Mouse (Mus musculus) Patski (cell line): Measurements from ENCODE around the gene Sbds. TPM values are rescaled to one million over a fixed set of nuclear protein-coding genes. Genes with fewer than 3 reads are reported as not detected.
A peak's percentile ranks its signal among the peaks of the same experiment; 100 is the strongest.

Experiments used
- ATAC-seq: fragments of 100-300 bp; one replicate; pipeline ENCODE4 v1.8.0; 2021
- CTCF ChIA-PET: fragments of 350-600 bp; sonication (Branson Sonifier 250); formaldehyde crosslinking; loops from one replicate; lab custom pipeline; 2022; ENCODE audit warnings: inconsistent platforms; lab: Charles Lee
- POLR2A ChIA-PET: fragments of 350-600 bp; sonication (Branson Sonifier 250); formaldehyde crosslinking; loops from one replicate; lab custom pipeline; 2022; ENCODE audit warnings: antibody characterized with exemption, inconsistent platforms; lab: Charles Lee
- DNase-seq: peaks from one replicate; pipeline ENCODE4 v3.0.0-alpha.2; 2011; ENCODE audit warnings: low read depth, low spot score
- H3K27me3 ChIP-seq: fragments of 371-371 bp; one replicate; pipeline ENCODE4 v1.5.1; 2021
- CTCF ChIP-seq: fragments of 100-300 bp; IDR thresholded peaks from one replicate; pipeline ENCODE4 v1.5.1; 2021
- in situ Hi-C: fragments of 300-500 bp; cut with MboI; formaldehyde crosslinking; loops from 3 replicates; pipeline ENCODE4 v1.11.1; 2018; ENCODE audit warnings: low pct_unique_long_range_greater_than_20kb, mixed read lengths
- polyA plus RNA-seq: library from polyadenylated mRNA; unstranded; gene quantifications from one replicate; pipeline ENCODE4 v1.2.3, GENCODE M21; 2021

Gene Sbds
- polyA plus RNA-seq, 1 experiment from 2014 or later = 93.7 TPM

DNA sequence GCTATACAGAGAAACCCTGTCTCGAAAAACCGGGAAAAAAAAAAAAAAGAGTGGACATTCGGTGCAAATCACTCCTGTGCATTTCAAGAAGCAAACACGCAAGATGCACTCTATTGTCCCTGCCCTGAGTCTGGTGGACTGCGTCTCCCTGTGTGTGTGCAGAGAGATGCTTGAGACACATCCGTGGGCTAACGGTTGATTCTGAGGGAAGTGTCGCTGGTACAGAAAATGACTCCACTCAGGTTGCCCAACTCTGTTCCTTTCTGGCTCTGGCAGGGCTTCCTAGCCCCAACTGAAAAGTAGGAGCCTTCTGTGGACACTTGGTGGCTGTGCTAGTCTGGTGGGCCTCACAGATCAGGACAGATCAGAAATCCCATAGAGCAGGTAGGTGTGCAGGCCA is 19.0 kb downstream of the Sbds start:
- in situ Hi-C loops = no loop called here
- CTCF ChIA-PET = no interaction called here
- H3K27me3 ChIP-seq = no peaks in the 10 kb centered on the region
- ATAC-seq (no peak), DNase-seq (no peak)
- no peak for TF ChIP-seq CTCF
- POLR2A ChIA-PET = no interaction called here

DNA sequence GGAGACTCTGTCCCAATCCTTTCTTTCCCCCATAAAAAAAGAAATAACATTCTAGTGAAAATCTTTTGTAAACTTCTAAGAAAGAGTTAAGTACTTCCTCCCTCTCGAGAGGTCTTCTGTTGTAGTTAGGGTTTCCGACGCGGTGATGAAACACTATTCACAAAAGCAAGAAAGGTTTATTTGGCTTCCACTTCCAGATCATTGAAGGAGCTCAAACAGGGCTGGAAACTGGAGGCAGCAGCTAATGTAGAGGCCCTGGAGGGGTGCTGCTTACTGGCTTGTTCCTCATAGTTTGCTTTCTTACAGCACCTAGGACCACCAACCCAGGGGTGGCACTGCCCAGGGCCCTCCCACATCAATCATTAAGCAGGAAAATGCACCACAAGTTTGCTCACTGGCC is 27.2 kb downstream of the Sbds start:
- H3K27me3 ChIP-seq = no peaks in the 10 kb centered on the region
- in situ Hi-C loops = no loop called here
- ChIA-PET CTCF (interaction anchor here (1.2 to 1.6 kb wide), 2 partner anchors 22 to 27 kb away, joined by 3 read pairs; partner anchors contain the start of genes Sbds and Tyw1), POLR2A (interaction anchor here (0.6 to 1.6 kb wide), 5 partner anchors 11 to 334 kb away, joined by 3 to 11 read pairs (median 3); no protein-coding TSS in a partner anchor)
- DNase-seq (no peak), ATAC-seq (no peak)
- TF ChIP-seq CTCF = no peak

DNA sequence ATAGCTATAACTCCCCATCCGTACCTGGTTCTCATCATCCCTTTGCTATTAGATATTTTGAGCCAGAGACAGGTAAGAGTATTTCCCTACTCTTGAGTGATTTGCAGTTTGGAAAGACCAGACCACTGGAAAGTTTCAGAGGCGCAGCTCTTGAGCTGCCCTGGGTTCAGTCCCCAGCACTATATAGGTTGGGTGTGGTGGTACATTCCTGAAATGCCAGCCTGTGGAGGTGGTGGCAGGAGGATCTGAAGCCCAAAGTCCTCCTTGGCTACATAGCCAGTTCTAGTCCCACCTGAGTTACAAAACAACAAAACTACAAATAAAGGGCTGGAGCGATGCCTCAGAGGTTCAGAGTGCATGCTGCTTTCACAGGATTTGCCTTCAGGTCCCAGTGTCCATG is 28.5 kb downstream of the Sbds start:
- POLR2A ChIA-PET = no interaction called here
- H3K27me3 ChIP-seq = no peaks in the 10 kb centered on the region
- in situ Hi-C loops = no loop called here
- ATAC-seq (no peak), DNase-seq (no peak)
- TF ChIP-seq CTCF = no peak
- CTCF ChIA-PET = interaction anchor here (1.4 to 1.6 kb wide), 2 partner anchors 9 to 28 kb away, joined by 3 to 4 read pairs; partner anchors contain the start of genes Sbds and Tyw1

DNA sequence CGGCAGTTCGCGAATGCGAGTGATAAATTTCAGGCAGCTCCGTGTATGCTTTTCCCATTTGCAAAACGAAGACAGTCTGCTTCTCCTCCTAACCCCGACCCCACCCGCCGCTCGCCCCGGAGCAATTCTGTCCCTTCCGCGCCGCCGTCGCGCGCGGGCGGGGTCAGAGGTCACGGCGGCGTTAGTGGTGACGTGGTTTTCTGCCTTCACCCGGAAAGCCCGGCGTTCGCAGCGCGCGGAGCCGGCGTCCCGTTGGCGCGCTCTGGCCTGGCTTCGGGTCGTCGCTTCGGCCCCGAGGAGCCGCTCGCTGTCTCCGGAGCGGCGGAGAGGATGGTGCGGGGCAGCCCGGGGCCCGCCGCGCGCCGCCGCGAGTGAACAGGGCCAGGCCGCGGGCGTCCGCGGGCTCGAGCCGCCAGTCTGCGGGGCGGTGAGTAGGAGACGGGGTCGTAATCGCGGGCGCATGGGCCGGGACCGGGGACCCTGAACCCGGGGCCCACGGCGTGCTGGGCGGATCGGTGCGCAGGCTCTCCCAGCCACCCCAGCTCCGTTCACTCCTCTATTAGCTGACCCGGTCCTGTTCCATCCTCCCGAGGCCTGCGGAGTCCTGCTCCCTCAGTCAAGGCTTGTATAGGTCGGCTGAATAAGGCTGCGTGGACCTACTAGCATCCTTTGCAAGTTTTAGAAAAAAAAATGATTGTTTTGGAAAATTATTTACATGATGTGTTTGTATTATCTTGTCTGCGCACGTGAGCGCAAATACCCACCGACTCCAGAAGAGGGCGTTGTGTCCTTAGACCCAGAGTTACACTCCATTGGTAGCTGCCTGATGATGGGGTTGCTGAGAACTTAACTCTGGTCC is 33.0 kb downstream of the Sbds start:
- in situ Hi-C loops = no loop called here
- peak; percentile 47 for DNase-seq
- H3K27me3 ChIP-seq = no peaks in the 10 kb centered on the region
- CTCF ChIA-PET = interaction anchor here (0.7 to 3.4 kb wide), 9 partner anchors 10 to 59 kb away, joined by 3 to 14 read pairs (median 5); partner anchors contain the start of genes Sbds and Tyw1
- peak; percentile 68 for ATAC-seq
- peak; percentile 75 for TF ChIP-seq CTCF
- POLR2A ChIA-PET = interaction anchor here (1.0 kb wide), 1 partner anchor 9 kb away, joined by 4 read pairs; no protein-coding TSS in a partner anchor

DNA sequence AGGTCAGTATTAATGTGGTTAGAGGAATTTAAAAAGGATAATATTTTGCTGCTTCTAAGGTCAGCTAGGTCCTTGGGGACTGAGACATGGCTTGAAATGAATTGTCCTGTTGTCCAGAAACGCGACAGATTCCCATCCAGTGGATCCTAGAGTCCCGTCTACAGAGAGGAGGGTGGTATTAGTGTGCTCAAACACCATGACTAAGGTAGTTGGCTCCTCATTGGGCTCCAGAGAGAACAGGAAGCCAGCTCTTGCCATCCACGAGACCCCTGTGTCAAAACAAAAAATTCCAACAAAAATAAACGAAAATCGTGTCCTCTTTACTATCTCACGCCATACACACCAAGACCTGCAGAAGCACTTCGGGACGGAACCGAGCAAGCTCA is 33.6 kb downstream of the Sbds start:
- in situ Hi-C loops = no loop called here
- DNase-seq = peak; percentile 27
- no peak for TF ChIP-seq CTCF
- ATAC-seq = peak; percentile 33
- ChIA-PET POLR2A (interaction anchor here (1.0 kb wide), 1 partner anchor 8 kb away, joined by 4 read pairs; no protein-coding TSS in a partner anchor), CTCF (interaction anchor here (0.9 to 3.4 kb wide), 6 partner anchors 12 to 52 kb away, joined by 3 to 14 read pairs (median 6); partner anchors contain the start of genes Sbds and Tyw1)
- no peaks in the 10 kb centered on the region for H3K27me3 ChIP-seq

DNA sequence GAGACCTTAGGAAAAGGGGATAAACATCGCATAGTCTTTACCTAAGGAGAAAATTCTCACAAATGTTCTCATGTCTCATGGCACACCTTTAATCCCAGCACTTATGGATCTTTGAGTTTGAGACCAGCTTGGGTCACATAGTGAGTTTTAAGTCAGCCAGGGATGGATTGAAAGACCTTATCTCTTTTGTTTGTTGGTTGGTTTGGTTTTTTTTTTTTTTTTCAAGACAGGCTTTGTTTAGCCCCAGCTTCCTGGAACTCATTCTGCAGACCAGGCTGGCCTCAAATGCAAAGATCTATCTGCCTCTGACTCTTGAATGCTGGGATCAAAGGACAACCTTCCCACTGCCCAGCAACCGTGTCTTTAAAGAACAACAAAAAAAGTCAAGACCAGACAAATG is 34.0 kb downstream of the Sbds start:
- POLR2A ChIA-PET = interaction anchor here (1.0 kb wide), 1 partner anchor 8 kb away, joined by 4 read pairs; no protein-coding TSS in a partner anchor
- no peak for ATAC-seq

DNA sequence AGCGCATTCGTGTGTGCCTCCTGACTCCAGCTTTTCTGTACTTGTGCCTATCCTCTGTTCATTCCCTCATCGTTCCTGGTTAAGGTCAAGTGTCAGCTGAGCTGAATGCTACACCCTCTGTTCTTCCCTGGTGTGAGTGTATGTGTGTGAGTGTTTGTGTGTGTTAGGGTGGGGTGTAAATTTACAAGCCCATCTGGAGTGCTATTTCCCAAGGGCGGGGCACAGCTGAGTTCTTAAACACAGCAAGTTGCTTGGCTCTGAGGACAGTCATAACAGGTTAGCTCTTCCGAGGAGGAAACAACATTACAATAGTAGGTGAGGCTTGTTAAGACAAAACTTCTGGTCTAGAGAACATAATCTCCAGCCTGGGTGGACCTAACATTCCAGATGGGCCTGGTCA is 37.0 kb downstream of the Sbds start:
- no peak for DNase-seq
- ATAC-seq = no peak
- ChIA-PET CTCF (interaction anchor here (1.8 kb wide), 1 partner anchor 45 kb away, joined by 3 read pairs; no protein-coding TSS in a partner anchor), POLR2A (no interaction called here)
- TF ChIP-seq CTCF = no peak
- no peaks in the 10 kb centered on the region for H3K27me3 ChIP-seq
- in situ Hi-C loops = no loop called here

More for the DNA sequence above, 34.0 kb downstream of the Sbds start:
- in situ Hi-C loops = no loop called here
- no peak for TF ChIP-seq CTCF
- no peak for DNase-seq
- no peaks in the 10 kb centered on the region for H3K27me3 ChIP-seq
- CTCF ChIA-PET = interaction anchor here (1.5 to 3.4 kb wide), 5 partner anchors 11 to 52 kb away, joined by 4 to 14 read pairs (median 6); partner anchors contain the start of genes Sbds and Tyw1

DNA sequence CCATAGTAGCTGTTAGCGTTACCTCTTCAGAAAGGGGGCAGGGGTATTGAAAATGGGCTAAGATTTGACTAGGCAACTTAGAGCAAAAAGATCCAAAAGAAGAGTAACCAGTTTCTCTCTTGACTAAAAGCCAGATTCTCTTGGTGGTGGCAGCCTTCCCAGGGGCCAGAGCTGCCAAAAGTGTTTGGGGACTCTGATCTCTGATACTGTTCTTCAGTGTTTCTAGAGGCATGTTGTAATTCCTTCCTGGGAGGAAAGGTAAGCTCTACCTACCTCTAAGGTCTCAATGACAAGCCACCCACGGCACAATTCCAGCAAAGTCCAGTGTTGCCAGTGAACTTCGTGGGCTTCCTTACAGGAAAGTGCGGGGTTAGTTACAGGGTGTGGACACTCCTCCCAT is 37.9 kb downstream of the Sbds start:
- H3K27me3 ChIP-seq = no peaks in the 10 kb centered on the region
- in situ Hi-C loops = no loop called here
- DNase-seq (no peak), ATAC-seq (no peak)
- ChIA-PET CTCF (interaction anchor here (1.4 to 1.8 kb wide), 2 partner anchors 11 to 44 kb away, joined by 3 to 5 read pairs; no protein-coding TSS in a partner anchor), POLR2A (no interaction called here)
- TF ChIP-seq CTCF = no peak

DNA sequence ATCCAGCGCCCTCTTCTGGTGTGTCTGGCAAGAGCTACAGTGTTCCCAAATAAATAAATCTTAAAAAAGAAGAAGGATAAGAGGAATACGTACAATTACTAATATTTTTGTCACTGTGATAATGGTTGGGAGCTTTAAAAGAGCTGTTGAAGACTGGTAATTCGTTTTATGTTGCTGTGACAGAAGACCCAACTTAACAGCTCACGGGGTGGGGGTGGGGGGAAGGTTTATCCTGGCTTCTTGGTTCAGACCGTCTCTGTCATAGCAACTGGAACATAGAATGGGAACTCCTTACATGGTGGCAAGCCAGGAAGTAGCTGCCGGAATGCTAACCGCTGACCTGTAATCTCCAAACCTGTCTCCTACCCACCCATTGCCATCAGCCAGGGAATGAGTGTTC is 38.5 kb downstream of the Sbds start, which contains the start of gene Tmem248:
Gene Tmem248, plus strand, starts transcription at position 301 of the 400 bp plus-strand sequence.
- CTCF ChIA-PET = interaction anchor here (1.4 to 1.8 kb wide), 2 partner anchors 10 to 43 kb away, joined by 3 to 5 read pairs; no protein-coding TSS in a partner anchor
- ATAC-seq (no peak), DNase-seq (no peak)
- H3K27me3 ChIP-seq = no peaks in the 10 kb centered on the region
- no peak for TF ChIP-seq CTCF
- in situ Hi-C loops = no loop called here
- POLR2A ChIA-PET = no interaction called here

DNA sequence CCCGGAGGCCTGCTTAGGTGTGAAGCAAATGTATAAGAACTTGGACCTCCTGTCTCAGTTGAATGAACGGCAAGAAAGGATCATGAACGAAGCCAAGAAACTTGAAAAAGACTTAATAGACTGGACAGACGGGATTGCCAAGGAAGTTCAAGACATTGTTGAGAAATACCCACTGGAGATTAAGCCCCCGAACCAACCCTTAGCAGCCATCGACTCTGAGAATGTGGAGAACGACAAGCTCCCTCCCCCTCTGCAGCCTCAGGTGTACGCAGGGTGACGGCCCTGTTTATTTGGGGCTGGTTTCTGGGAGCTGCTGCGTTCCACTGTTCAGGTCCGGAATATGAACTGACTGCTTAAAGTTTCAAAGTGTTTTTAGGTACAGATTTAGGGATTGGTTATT is 42.4 kb downstream of the Sbds start:
- TF ChIP-seq CTCF = no peak
- ChIA-PET POLR2A (interaction anchor here (1.0 to 1.1 kb wide), 4 partner anchors 8 to 18 kb away, joined by 3 to 4 read pairs (median 4); no protein-coding TSS in a partner anchor), CTCF (interaction anchor here (1.2 to 1.3 kb wide), 2 partner anchors 26 to 35 kb away, joined by 3 read pairs; no protein-coding TSS in a partner anchor)
- in situ Hi-C loops = no loop called here
- no peaks in the 10 kb centered on the region for H3K27me3 ChIP-seq
- no peak for ATAC-seq
- DNase-seq = no peak
